Mouse (Mus musculus) 3134 (cell line): ENCODE measurements around the gene Cs.
"Not testable (repeated sequence)": the region's sequence is repeated elsewhere in the genome, so short reads cannot be mapped to it uniquely, and the experiment has no call there.

ENCODE experiments used
- DNase-seq: peaks from one replicate; pipeline ENCODE4 v3.0.0-alpha.2; 2011; ENCODE audit warnings: low spot score; ENCODE audit not compliant: insufficient read length; ENCODE audit errors: extremely low read depth

The Cs gene

GRCm38 (mm10) chr10:128332358-128333249 lies 4.9 kb upstream of the Cs start:
- DNase-seq, result not testable (repeated sequence)

- peak; percentile 28 for DNase-seq
Measured at GRCm38 (mm10) chr10:128335582-128335981, 2.0 kb upstream of the Cs start.

GRCm38 (mm10) chr10:128336195-128336594 lies 1.3 kb upstream of the Cs start:
- no peak for DNase-seq

- DNase-seq, result no peak
Measured at GRCm38 (mm10) chr10:128336597-128336996, 937 bp upstream of the Cs start.

- DNase-seq, result no peak
Measured at GRCm38 (mm10) chr10:128338415-128338814, 881 bp downstream of the Cs start.

GRCm38 (mm10) chr10:128338948-128339347 lies 1.4 kb downstream of the Cs start:
- no peak for DNase-seq

GRCm38 (mm10) chr10:128340257-128340656 lies 2.7 kb downstream of the Cs start:
- DNase-seq, result peak; percentile 49

GRCm38 (mm10) chr10:128343436-128343835 lies 5.9 kb downstream of the Cs start:
- peak; percentile 20 for DNase-seq

- DNase-seq, result peak; percentile 84
Measured at GRCm38 (mm10) chr10:128344568-128345275, 7.2 kb downstream of the Cs start.

- DNase-seq, result no peak
Measured at GRCm38 (mm10) chr10:128347541-128347940, 10.0 kb downstream of the Cs start.

- no peak for DNase-seq
Measured at GRCm38 (mm10) chr10:128358796-128359195, 21.3 kb downstream of the Cs start.

GRCm38 (mm10) chr10:128359226-128359625 lies 21.7 kb downstream of the Cs start:
- no peak for DNase-seq

GRCm38 (mm10) chr10:128361836-128362235 lies 24.3 kb downstream of the Cs start:
- DNase-seq, result no peak

GRCm38 (mm10) chr10:128362568-128362967 lies 25.0 kb downstream of the Cs start:
- DNase-seq, result no peak

- DNase-seq, result no peak
Measured at GRCm38 (mm10) chr10:128367899-128368401, 30.4 kb downstream of the Cs start.

GRCm38 (mm10) chr10:128368402-128369217 lies 31.1 kb downstream of the Cs start, which contains the start of gene Coq10a:
Coq10a (minus strand) TSS chr10:128368997.
- DNase-seq, result peak; percentile 95

- DNase-seq, result no peak
Measured at GRCm38 (mm10) chr10:128369218-128369543, 31.6 kb downstream of the Cs start.

GRCm38 (mm10) chr10:128369599-128369998 lies 32.1 kb downstream of the Cs start:
- DNase-seq, result no peak

GRCm38 (mm10) chr10:128370021-128370420 lies 32.5 kb downstream of the Cs start:
- DNase-seq, result no peak

- DNase-seq, result no peak
Measured at GRCm38 (mm10) chr10:128370601-128371000, 33.1 kb downstream of the Cs start.

- no peak for DNase-seq
Measured at GRCm38 (mm10) chr10:128372142-128372541, 34.6 kb downstream of the Cs start.
